Mouse (Mus musculus): ENCODE results near the gene Rnf169. TPM values are rescaled to one million over a fixed set of nuclear protein-coding genes. Genes with fewer than 3 reads are reported as not detected.
"Not testable (repeated sequence)": the region's sequence is repeated elsewhere in the genome, so short reads cannot be mapped to it uniquely, and the experiment has no call there.

Rnf169 gene
- total RNA-seq, 2 experiments from 2014 or later: 9.0 to 10.8 TPM

GRCm38 (mm10) chr7:99957226-99957965, 22.9 kb downstream of the Rnf169 start:
- DNase-seq: no peak
- intact Hi-C loops (cut with DNase I): no loop called here

GRCm38 (mm10) chr7:99956095-99956494, 24.2 kb downstream of the Rnf169 start:
- no peak for DNase-seq
- intact Hi-C loops (cut with DNase I): no loop called here

- intact Hi-C loops (cut with DNase I): no loop called here
Observed at GRCm38 (mm10) chr7:99954212-99954611, 26.0 kb downstream of the Rnf169 start.

GRCm38 (mm10) chr7:99953442-99954098, 26.7 kb downstream of the Rnf169 start:
- intact Hi-C loops (cut with DNase I): no loop called here
- DNase-seq: no peak

More at GRCm38 (mm10) chr7:99954212-99954611, 26.0 kb downstream of the Rnf169 start:
- DNase-seq: no peak

- no peak for DNase-seq
- intact Hi-C loops (cut with DNase I): no loop called here
Observed at GRCm38 (mm10) chr7:99947329-99947728, 32.9 kb downstream of the Rnf169 start.

GRCm38 (mm10) chr7:99946356-99946755, 33.9 kb downstream of the Rnf169 start:
- intact Hi-C loops (cut with DNase I): no loop called here
- DNase-seq: no peak

GRCm38 (mm10) chr7:99945939-99946338, 34.3 kb downstream of the Rnf169 start:
- intact Hi-C loops (cut with DNase I): no loop called here
- DNase-seq: no peak

GRCm38 (mm10) chr7:99945012-99945411, 35.2 kb downstream of the Rnf169 start:
- DNase-seq; intact Hi-C loops (cut with DNase I): not testable (repeated sequence)

- intact Hi-C loops (cut with DNase I): no loop called here
- DNase-seq: no peak
Observed at GRCm38 (mm10) chr7:99944520-99944919, 35.7 kb downstream of the Rnf169 start.

- intact Hi-C loops (cut with DNase I): no loop called here
- no peak for DNase-seq
Observed at GRCm38 (mm10) chr7:99940669-99941068, 39.6 kb downstream of the Rnf169 start.

- intact Hi-C loops (cut with DNase I): no loop called here
- DNase-seq: no peak
Observed at GRCm38 (mm10) chr7:99935758-99936157, 44.5 kb downstream of the Rnf169 start.

- intact Hi-C loops (cut with DNase I): loop anchor here (1.0 kb wide), 1 partner anchor 54 kb away; no protein-coding TSS in a partner anchor
- peak; percentile 65 to 77 for DNase-seq
Observed at GRCm38 (mm10) chr7:99926916-99927714, 53.1 kb downstream of the Rnf169 start.

- intact Hi-C loops (cut with DNase I): no loop called here
- no peak for DNase-seq
Observed at GRCm38 (mm10) chr7:99920416-99920815, 59.8 kb downstream of the Rnf169 start.

GRCm38 (mm10) chr7:99919971-99920370, 60.3 kb downstream of the Rnf169 start:
- intact Hi-C loops (cut with DNase I): no loop called here
- no peak for DNase-seq

GRCm38 (mm10) chr7:99919164-99919563, 61.1 kb downstream of the Rnf169 start:
- intact Hi-C loops (cut with DNase I): no loop called here
- no peak for DNase-seq

GRCm38 (mm10) chr7:99917320-99917844, 62.9 kb downstream of the Rnf169 start:
- peak; percentile 28 to 36 for DNase-seq
- intact Hi-C loops (cut with DNase I): loop anchor here (1.0 kb wide), 1 partner anchor 15 kb away; no protein-coding TSS in a partner anchor

- DNase-seq: peak; percentile 39 to 51
- intact Hi-C loops (cut with DNase I): loop anchor here (1.0 kb wide), 1 partner anchor 15 kb away; no protein-coding TSS in a partner anchor
Observed at GRCm38 (mm10) chr7:99916741-99917319, 63.4 kb downstream of the Rnf169 start.

GRCm38 (mm10) chr7:99915511-99915910, 64.7 kb downstream of the Rnf169 start:
- intact Hi-C loops (cut with DNase I): no loop called here
- no peak for DNase-seq

GRCm38 (mm10) chr7:99914316-99914715, 65.9 kb downstream of the Rnf169 start:
- no peak for DNase-seq
- intact Hi-C loops (cut with DNase I): no loop called here

- intact Hi-C loops (cut with DNase I): no loop called here
- DNase-seq: no peak
Observed at GRCm38 (mm10) chr7:99911038-99911437, 69.2 kb downstream of the Rnf169 start.
